Mouse (Mus musculus): Measurements from ENCODE around the gene Klhl22. TPM values are rescaled to one million over a fixed set of nuclear protein-coding genes. Genes with fewer than 3 reads are reported as not detected.

The Klhl22 gene
- total and polyA plus RNA-seq, 3 experiments, result not detected

- Histone ChIP-seq H3K4me2 (ENCODE audit: insufficient read depth, low read depth, poor library complexity, severe bottlenecking) (no peak overlapping the region), H3K9me3 (replicated peaks; ENCODE audit: low read length) (peaks cover 6% of the 10 kb centered on the region), H3K27me3 (replicated peaks) (peaks cover 12% of the 10 kb centered on the region), H3K4me3 (replicated peaks in 1 of 3; ENCODE audit: low read depth in 2 of 3, low read length in 2 of 3, poor library complexity in 1 of 3) (no peak overlapping the region), H3K27ac (ENCODE audit: insufficient read depth, low read depth) (no peak overlapping the region), H3K9ac (ENCODE audit: insufficient read depth, low read depth) (no peak overlapping the region), H3K4me1 (ENCODE audit: control insufficient read depth in 1 of 2, insufficient read depth in 2 of 2) (peaks cover 0 to 5% of the 10 kb centered on the region in 2 experiments; a peak in 2 of 4 replicates), H3K36me3 (replicated peaks in 1 of 2; ENCODE audit: control insufficient read depth in 1 of 2, insufficient read depth in 1 of 2, low read length in 1 of 2) (no peaks in the 10 kb centered on the region), H3K79me2 (replicated peaks; ENCODE audit: control insufficient read depth, extremely low read depth, insufficient read depth, poor library complexity, severe bottlenecking) (no peaks in the 10 kb centered on the region)
- in situ Hi-C loops (cut with MboI; ENCODE audit: low pct_ligation_motif_present, low pct_unique_long_range_greater_than_20kb, low sequenced_read_pairs), result no loop called here
- TF ChIP-seq MAZ (IDR thresholded peaks at IDR 0.05; ENCODE audit: low read depth, low read length), result no peak
- no peak for TF ChIP-seq ZMIZ1 (IDR thresholded peaks at IDR 0.05; ENCODE audit: low read depth, low read length)
- no peak for TF ChIP-seq NELFE (IDR thresholded peaks at IDR 0.05; ENCODE audit: low read depth, low read length)
- TF ChIP-seq GABPA (IDR thresholded peaks at IDR 0.05; ENCODE audit: insufficient replicate concordance, low read depth, low read length), result no peak
- dilution Hi-C loops (cut with MboI; ENCODE audit: extremely low pct_ligation_motif_present, extremely low pct_unique_long_range_greater_than_20kb, low sequenced_read_pairs), result no loop called here
- DNase-seq (ENCODE audit: extremely low read depth), result no peak
Observed at GRCm38 (mm10) chr16:17742810-17743209, 16.6 kb upstream of the Klhl22 start.

GRCm38 (mm10) chr16:17743279-17743678 lies 16.1 kb upstream of the Klhl22 start:
- in situ Hi-C loops (cut with MboI; ENCODE audit: low pct_ligation_motif_present, low pct_unique_long_range_greater_than_20kb, low sequenced_read_pairs), result no loop called here

GRCm38 (mm10) chr16:17744536-17744935 lies 14.9 kb upstream of the Klhl22 start:
- no peaks in the 10 kb centered on the region for H3K36me3 ChIP-seq (replicated peaks in 1 of 2; ENCODE audit: control insufficient read depth in 1 of 2, insufficient read depth in 1 of 2, low read length in 1 of 2)
- in situ Hi-C loops (cut with MboI; ENCODE audit: low pct_ligation_motif_present, low pct_unique_long_range_greater_than_20kb, low sequenced_read_pairs) (no loop called here), dilution Hi-C loops (cut with MboI; ENCODE audit: extremely low pct_ligation_motif_present, extremely low pct_unique_long_range_greater_than_20kb, low sequenced_read_pairs) (no loop called here)
- H3K4me3 ChIP-seq (replicated peaks in 1 of 3; ENCODE audit: low read depth in 2 of 3, low read length in 2 of 3, poor library complexity in 1 of 3), result no peak overlapping the region
- no peak overlapping the region for H3K27ac ChIP-seq (ENCODE audit: insufficient read depth, low read depth)
- peaks cover 11% of the 10 kb centered on the region for H3K27me3 ChIP-seq (replicated peaks)
- peaks cover 6% of the 10 kb centered on the region for H3K9me3 ChIP-seq (replicated peaks; ENCODE audit: low read length)
- DNase-seq (ENCODE audit: extremely low read depth), result no peak
- no peaks in the 10 kb centered on the region for H3K79me2 ChIP-seq (replicated peaks; ENCODE audit: control insufficient read depth, extremely low read depth, insufficient read depth, poor library complexity, severe bottlenecking)
- H3K4me1 ChIP-seq (ENCODE audit: control insufficient read depth in 1 of 2, insufficient read depth in 2 of 2), result peaks cover 0 to 5% of the 10 kb centered on the region in 2 experiments; a peak in 2 of 4 replicates
- no peak overlapping the region for H3K4me2 ChIP-seq (ENCODE audit: insufficient read depth, low read depth, poor library complexity, severe bottlenecking)
- no peak overlapping the region for H3K9ac ChIP-seq (ENCODE audit: insufficient read depth, low read depth)
- no peak for TF ChIP-seq JUND (conservative IDR thresholded peaks at IDR 0.05; ENCODE audit: low read depth, low read length)
- no peak for TF ChIP-seq USF1 (IDR thresholded peaks at IDR 0.05; ENCODE audit: low read depth, low read length)
- no peak for TF ChIP-seq TCF12 (IDR thresholded peaks at IDR 0.05; ENCODE audit: low read depth, low read length)
- no peak for TF ChIP-seq USF2 (conservative IDR thresholded peaks at IDR 0.05; ENCODE audit: low read depth, low read length)
- TF ChIP-seq KAT2A (IDR thresholded peaks at IDR 0.05; ENCODE audit: insufficient replicate concordance, low read length), result no peak
- no peak for TF ChIP-seq EP300 (IDR thresholded peaks at IDR 0.05; ENCODE audit: low read length)
- 0 out of 2 replicates have a peak, but pooled peaks have one; percentile 27 for TF ChIP-seq SIN3A (IDR thresholded peaks at IDR 0.05; ENCODE audit: low read length)
- TF ChIP-seq NELFE (IDR thresholded peaks at IDR 0.05; ENCODE audit: low read depth, low read length), result 0 out of 2 replicates have a peak, but pooled peaks have one; percentile 12
- no peak for TF ChIP-seq E2F4 (IDR thresholded peaks at IDR 0.05; ENCODE audit: insufficient replicate concordance, low read depth, low read length)
- TF ChIP-seq SMC3 (IDR thresholded peaks at IDR 0.05; ENCODE audit: low read depth, low read length), result peak; percentile 58
- no peak for TF ChIP-seq CHD2 (IDR thresholded peaks at IDR 0.05; ENCODE audit: low read length)
- TF ChIP-seq UBTF (IDR thresholded peaks at IDR 0.05; ENCODE audit: low read depth, low read length), result no peak
- peak; percentile 31 for TF ChIP-seq RAD21 (IDR thresholded peaks at IDR 0.05; ENCODE audit: low read depth, low read length)
- TF ChIP-seq MAFK (IDR thresholded peaks at IDR 0.05; ENCODE audit: insufficient replicate concordance, low read length), result no peak
- TF ChIP-seq CTCF (conservative IDR thresholded peaks at IDR 0.05 in 1 of 2, IDR thresholded peaks at IDR 0.05 in 1 of 2; ENCODE audit: low read depth in 2 of 2, low read length in 2 of 2), result peak; percentile 67 to 74
- TF ChIP-seq HCFC1 (IDR thresholded peaks at IDR 0.05; ENCODE audit: low read depth, low read length), result no peak
- TF ChIP-seq BHLHE40 (IDR thresholded peaks at IDR 0.05; ENCODE audit: low read depth, low read length), result no peak
- TF ChIP-seq RCOR1 (conservative IDR thresholded peaks at IDR 0.05; ENCODE audit: low read depth, low read length), result no peak

More at GRCm38 (mm10) chr16:17743279-17743678, 16.1 kb upstream of the Klhl22 start:
- Histone ChIP-seq H3K9ac (ENCODE audit: insufficient read depth, low read depth) (no peak overlapping the region), H3K79me2 (replicated peaks; ENCODE audit: control insufficient read depth, extremely low read depth, insufficient read depth, poor library complexity, severe bottlenecking) (no peaks in the 10 kb centered on the region), H3K9me3 (replicated peaks; ENCODE audit: low read length) (peaks cover 6% of the 10 kb centered on the region), H3K4me1 (ENCODE audit: control insufficient read depth in 1 of 2, insufficient read depth in 2 of 2) (peaks cover 0 to 5% of the 10 kb centered on the region in 2 experiments; a peak in 2 of 4 replicates), H3K4me3 (replicated peaks in 1 of 3; ENCODE audit: low read depth in 2 of 3, low read length in 2 of 3, poor library complexity in 1 of 3) (no peak overlapping the region), H3K27me3 (replicated peaks) (peaks cover 11% of the 10 kb centered on the region), H3K27ac (ENCODE audit: insufficient read depth, low read depth) (no peak overlapping the region), H3K4me2 (ENCODE audit: insufficient read depth, low read depth, poor library complexity, severe bottlenecking) (no peak overlapping the region), H3K36me3 (replicated peaks in 1 of 2; ENCODE audit: control insufficient read depth in 1 of 2, insufficient read depth in 1 of 2, low read length in 1 of 2) (no peaks in the 10 kb centered on the region)
- TF ChIP-seq MAFK (IDR thresholded peaks at IDR 0.05; ENCODE audit: insufficient replicate concordance, low read length) (no peak), TBP (conservative IDR thresholded peaks at IDR 0.05; ENCODE audit: low read depth, low read length) (no peak), RCOR1 (conservative IDR thresholded peaks at IDR 0.05; ENCODE audit: low read depth, low read length) (no peak), GABPA (IDR thresholded peaks at IDR 0.05; ENCODE audit: insufficient replicate concordance, low read depth, low read length) (no peak), RAD21 (IDR thresholded peaks at IDR 0.05; ENCODE audit: low read depth, low read length) (no peak), E2F4 (IDR thresholded peaks at IDR 0.05; ENCODE audit: insufficient replicate concordance, low read depth, low read length) (no peak), CHD2 (IDR thresholded peaks at IDR 0.05; ENCODE audit: low read length) (no peak), POLR2AphosphoS2 (IDR thresholded peaks at IDR 0.05; ENCODE audit: low read depth, low read length) (no peak), CTCF (conservative IDR thresholded peaks at IDR 0.05 in 1 of 2, IDR thresholded peaks at IDR 0.05 in 1 of 2; ENCODE audit: low read depth in 2 of 2, low read length in 2 of 2) (peak in 1 of 2 experiments; percentile 45; a peak in 2 of 4 replicates), MXI1 (IDR thresholded peaks at IDR 0.05; ENCODE audit: low read depth, low read length) (no peak), SMC3 (IDR thresholded peaks at IDR 0.05; ENCODE audit: low read depth, low read length) (peak; percentile 26), POLR2A (IDR thresholded peaks at IDR 0.05; ENCODE audit: low read depth, low read length) (no peak), IRF4 (IDR thresholded peaks at IDR 0.05; ENCODE audit: low read depth, low read length) (no peak)
- dilution Hi-C loops (cut with MboI; ENCODE audit: extremely low pct_ligation_motif_present, extremely low pct_unique_long_range_greater_than_20kb, low sequenced_read_pairs), result no loop called here
- no peak for DNase-seq (ENCODE audit: extremely low read depth)

Data from CH12.LX (cell line).